Mouse (Mus musculus): ENCODE measurements around the gene Klhl12. TPM values are rescaled to one million over a fixed set of nuclear protein-coding genes. Genes with fewer than 3 reads are reported as not detected.

Gene Klhl12
- polyA plus RNA-seq, 1 experiment from 2014 or later = 44.5 TPM

- Histone ChIP-seq H3K27ac (ENCODE audit: low read depth, low read length) (no peak overlapping the region), H3K9ac (ENCODE audit: low read depth, low read length) (no peak overlapping the region), H3K9me3 (ENCODE audit: control insufficient read depth, low read length) (no peaks in the 10 kb centered on the region), H3K36me3 (ENCODE audit: control insufficient read depth, insufficient read depth, low read length) (peaks cover 16% of the 10 kb centered on the region), H3K4me2 (no peak overlapping the region), H3K4me1 (replicated peaks; ENCODE audit: control insufficient read depth, insufficient read depth, low read length) (peaks cover 17% of the 10 kb centered on the region), H3K27me3 (replicated peaks; ENCODE audit: control insufficient read depth, insufficient read depth, low read length) (no peaks in the 10 kb centered on the region), H3K4me3 (ENCODE audit: low read depth, low read length) (no peak overlapping the region)
- no peak for DNase-seq (ENCODE audit: low spot score)
- WGBS = 84% methylated on average over 7 of the region's 7 CpGs
- no peak for ATAC-seq (replicated peaks; ENCODE audit: low FRiP score)
Measured at GRCm38 (mm10) chr1:134458139-134458727, 2.9 kb downstream of the Klhl12 start.

GRCm38 (mm10) chr1:134460294-134461284 is 5.3 kb downstream of the Klhl12 start:
- peak overlapping the region; percentile 40 for H3K4me2 ChIP-seq
- H3K36me3 ChIP-seq (ENCODE audit: control insufficient read depth, insufficient read depth, low read length) = peaks cover 16% of the 10 kb centered on the region
- WGBS = 64% methylated on average over 1 of the region's 1 CpGs
- ATAC-seq (replicated peaks; ENCODE audit: low FRiP score) (peak; percentile 94), DNase-seq (ENCODE audit: low spot score) (no peak)
- peak overlapping the region; percentile 82 for H3K27ac ChIP-seq (ENCODE audit: low read depth, low read length)
- no peaks in the 10 kb centered on the region for H3K27me3 ChIP-seq (replicated peaks; ENCODE audit: control insufficient read depth, insufficient read depth, low read length)
- no peak overlapping the region for H3K4me3 ChIP-seq (ENCODE audit: low read depth, low read length)
- H3K9ac ChIP-seq (ENCODE audit: low read depth, low read length) = peak overlapping the region; percentile 46; the same call in 1 of the 2 replicates
- no peaks in the 10 kb centered on the region for H3K9me3 ChIP-seq (ENCODE audit: control insufficient read depth, low read length)
- H3K4me1 ChIP-seq (replicated peaks; ENCODE audit: control insufficient read depth, insufficient read depth, low read length) = peaks cover 17% of the 10 kb centered on the region

- Histone ChIP-seq H3K9ac (ENCODE audit: low read depth, low read length) (no peak overlapping the region), H3K9me3 (ENCODE audit: control insufficient read depth, low read length) (no peaks in the 10 kb centered on the region), H3K4me1 (replicated peaks; ENCODE audit: control insufficient read depth, insufficient read depth, low read length) (no peaks in the 10 kb centered on the region), H3K27me3 (replicated peaks; ENCODE audit: control insufficient read depth, insufficient read depth, low read length) (no peaks in the 10 kb centered on the region), H3K27ac (ENCODE audit: low read depth, low read length) (no peak overlapping the region), H3K4me3 (ENCODE audit: low read depth, low read length) (no peak overlapping the region), H3K36me3 (ENCODE audit: control insufficient read depth, insufficient read depth, low read length) (peaks cover 28% of the 10 kb centered on the region), H3K4me2 (no peak overlapping the region)
- DNase-seq (ENCODE audit: low spot score) (no peak), ATAC-seq (replicated peaks; ENCODE audit: low FRiP score) (peak; percentile 89)
- WGBS = 60% methylated on average over 2 of the region's 2 CpGs
Measured at GRCm38 (mm10) chr1:134484623-134485022, 29.3 kb downstream of the Klhl12 start.

GRCm38 (mm10) chr1:134490903-134491801 is 35.8 kb downstream of the Klhl12 start:
- ATAC-seq (replicated peaks; ENCODE audit: low FRiP score) (no peak), DNase-seq (ENCODE audit: low spot score) (no peak)
- Histone ChIP-seq H3K27me3 (replicated peaks; ENCODE audit: control insufficient read depth, insufficient read depth, low read length) (no peaks in the 10 kb centered on the region), H3K9ac (ENCODE audit: low read depth, low read length) (no peak overlapping the region), H3K4me2 (no peak overlapping the region), H3K27ac (ENCODE audit: low read depth, low read length) (peak overlapping the region; percentile 40), H3K36me3 (ENCODE audit: control insufficient read depth, insufficient read depth, low read length) (peaks cover 17% of the 10 kb centered on the region), H3K9me3 (ENCODE audit: control insufficient read depth, low read length) (no peaks in the 10 kb centered on the region), H3K4me3 (ENCODE audit: low read depth, low read length) (no peak overlapping the region), H3K4me1 (replicated peaks; ENCODE audit: control insufficient read depth, insufficient read depth, low read length) (peaks cover 10% of the 10 kb centered on the region)
- WGBS = 85% methylated on average over 6 of the region's 6 CpGs

GRCm38 (mm10) chr1:134492276-134492675 is 36.9 kb downstream of the Klhl12 start:
- 77% methylated on average over 7 of the region's 7 CpGs for WGBS
- Histone ChIP-seq H3K27me3 (replicated peaks; ENCODE audit: control insufficient read depth, insufficient read depth, low read length) (no peaks in the 10 kb centered on the region), H3K27ac (ENCODE audit: low read depth, low read length) (no peak overlapping the region), H3K36me3 (ENCODE audit: control insufficient read depth, insufficient read depth, low read length) (peaks cover 17% of the 10 kb centered on the region), H3K4me1 (replicated peaks; ENCODE audit: control insufficient read depth, insufficient read depth, low read length) (peaks cover 10% of the 10 kb centered on the region), H3K4me3 (ENCODE audit: low read depth, low read length) (no peak overlapping the region), H3K4me2 (no peak overlapping the region), H3K9ac (ENCODE audit: low read depth, low read length) (no peak overlapping the region), H3K9me3 (ENCODE audit: control insufficient read depth, low read length) (no peaks in the 10 kb centered on the region)
- no peak for ATAC-seq (replicated peaks; ENCODE audit: low FRiP score)
- no peak for DNase-seq (ENCODE audit: low spot score)

- peaks cover 10% of the 10 kb centered on the region for H3K4me1 ChIP-seq (replicated peaks; ENCODE audit: control insufficient read depth, insufficient read depth, low read length)
Measured at GRCm38 (mm10) chr1:134493496-134493895, 38.2 kb downstream of the Klhl12 start.

GRCm38 (mm10) chr1:134493956-134494355 is 38.6 kb downstream of the Klhl12 start:
- peaks cover 10% of the 10 kb centered on the region; the same call in 1 of the 2 replicates for H3K36me3 ChIP-seq (ENCODE audit: control insufficient read depth, insufficient read depth, low read length)
- H3K9ac ChIP-seq (ENCODE audit: low read depth, low read length) = peak overlapping the region; percentile 82
- DNase-seq (ENCODE audit: low spot score) = no peak
- H3K4me2 ChIP-seq = peak overlapping the region; percentile 81
- WGBS = 18% methylated on average over 5 of the region's 5 CpGs
- H3K9me3 ChIP-seq (ENCODE audit: control insufficient read depth, low read length) = no peaks in the 10 kb centered on the region
- ATAC-seq (replicated peaks; ENCODE audit: low FRiP score) = no peak
- peaks cover 10% of the 10 kb centered on the region for H3K4me1 ChIP-seq (replicated peaks; ENCODE audit: control insufficient read depth, insufficient read depth, low read length)
- no peaks in the 10 kb centered on the region for H3K27me3 ChIP-seq (replicated peaks; ENCODE audit: control insufficient read depth, insufficient read depth, low read length)
- H3K4me3 ChIP-seq (ENCODE audit: low read depth, low read length) = peak overlapping the region; percentile 82
- peak overlapping the region; percentile 94 for H3K27ac ChIP-seq (ENCODE audit: low read depth, low read length)

More at GRCm38 (mm10) chr1:134493496-134493895, 38.2 kb downstream of the Klhl12 start:
- 87% methylated on average over 2 of the region's 2 CpGs for WGBS
- DNase-seq (ENCODE audit: low spot score) (no peak), ATAC-seq (replicated peaks; ENCODE audit: low FRiP score) (no peak)
- no peaks in the 10 kb centered on the region for H3K27me3 ChIP-seq (replicated peaks; ENCODE audit: control insufficient read depth, insufficient read depth, low read length)
- H3K36me3 ChIP-seq (ENCODE audit: control insufficient read depth, insufficient read depth, low read length) = peaks cover 12% of the 10 kb centered on the region
- peak overlapping the region; percentile 81 for H3K4me2 ChIP-seq
- no peak overlapping the region for H3K9ac ChIP-seq (ENCODE audit: low read depth, low read length)
- H3K4me3 ChIP-seq (ENCODE audit: low read depth, low read length) = no peak overlapping the region; the same call in 1 of the 2 replicates
- no peaks in the 10 kb centered on the region for H3K9me3 ChIP-seq (ENCODE audit: control insufficient read depth, low read length)
- H3K27ac ChIP-seq (ENCODE audit: low read depth, low read length) = no peak overlapping the region; the same call in 1 of the 2 replicates
